Mouse (Mus musculus): ENCODE measurements at regions not wholly inside any gene's neighbourhood (a gene's known extent, or its start where the extent isn't known, plus 50 kb on each side); places are given as distances from the start of the nearest gene placed in this dataset.

- no peak for DNase-seq (ENCODE audit: low read depth, low spot score)
These were observed 591.5 kb upstream of the A1bg start for GRCm38 (mm10) chr15:61514324-61514723.

DNA sequence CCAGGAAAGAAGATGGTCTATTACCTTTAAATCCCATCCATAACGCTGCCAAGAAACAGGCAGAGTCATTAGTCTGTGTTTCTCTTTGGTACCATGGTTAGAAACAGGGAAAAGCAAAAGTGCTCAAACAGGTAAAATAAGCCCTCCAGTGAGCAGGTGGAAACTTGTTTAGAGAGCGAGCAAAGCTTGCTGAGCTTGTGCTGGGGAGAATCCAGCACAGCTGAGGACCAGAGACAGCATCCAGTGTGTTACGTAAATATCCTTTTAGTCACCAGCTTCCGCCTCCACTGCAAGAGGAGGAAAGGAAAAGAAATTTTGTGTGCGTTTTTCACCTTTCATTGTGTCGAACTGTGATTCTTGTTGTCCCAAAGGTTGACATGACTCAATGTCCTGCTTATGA, 586.0 kb upstream of the A1bg start:
- no peak for DNase-seq (ENCODE audit: low read depth, low spot score)

DNA sequence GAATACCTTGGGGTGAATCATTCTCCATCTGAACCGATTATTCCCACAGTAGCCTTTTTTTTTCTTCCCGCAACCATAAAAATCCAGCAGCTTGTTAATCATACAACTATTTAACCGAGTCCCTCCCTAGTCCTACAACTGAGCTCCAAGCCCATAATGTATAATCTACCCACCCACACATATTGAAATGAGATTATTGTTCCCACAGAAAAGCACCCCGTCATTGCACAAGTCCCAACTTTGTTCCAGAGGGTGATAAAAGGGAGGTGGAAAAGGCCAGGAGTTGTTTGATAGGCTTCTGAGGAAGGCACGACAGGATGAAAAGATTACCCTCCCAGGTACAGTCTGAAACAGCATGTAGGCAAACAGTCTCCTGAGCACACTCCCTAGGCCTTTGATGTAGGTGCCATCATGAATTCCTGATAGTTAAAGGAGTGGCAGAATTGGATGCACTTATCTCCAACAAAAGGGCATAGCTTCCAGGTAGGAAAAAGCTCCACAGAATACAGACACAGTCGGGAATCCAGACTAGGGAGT, 583.6 kb upstream of the A1bg start:
- no peak for DNase-seq (ENCODE audit: low read depth, low spot score)

GRCm38 (mm10) chr15:61503436-61503835, 580.6 kb upstream of the A1bg start:
- DNase-seq (ENCODE audit: low read depth, low spot score), result peak; percentile 10

DNA sequence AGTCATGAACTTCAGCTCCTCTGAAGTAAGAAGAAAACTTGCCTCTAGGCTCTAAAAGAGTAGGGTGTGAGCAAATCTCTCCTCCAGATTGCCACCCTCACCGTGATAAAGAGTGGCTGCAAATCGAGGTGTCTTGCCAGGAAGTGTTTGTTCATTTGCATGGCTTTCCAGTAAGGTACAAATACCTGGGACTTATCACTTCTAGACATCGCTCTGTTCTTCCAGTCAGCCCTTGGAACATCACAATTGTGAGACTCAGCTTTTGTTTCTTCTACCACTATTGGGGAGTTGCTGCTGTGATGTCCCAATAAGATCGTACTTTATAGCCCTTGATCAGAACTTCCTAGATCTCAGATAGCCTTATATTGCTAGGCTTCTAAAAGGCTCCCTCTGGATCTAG, 566.9 kb upstream of the A1bg start:
- DNase-seq (ENCODE audit: low read depth, low spot score), result no peak

GRCm38 (mm10) chr15:61481861-61482260, 559.0 kb upstream of the A1bg start:
- DNase-seq (ENCODE audit: low read depth, low spot score), result peak; percentile 78

DNA sequence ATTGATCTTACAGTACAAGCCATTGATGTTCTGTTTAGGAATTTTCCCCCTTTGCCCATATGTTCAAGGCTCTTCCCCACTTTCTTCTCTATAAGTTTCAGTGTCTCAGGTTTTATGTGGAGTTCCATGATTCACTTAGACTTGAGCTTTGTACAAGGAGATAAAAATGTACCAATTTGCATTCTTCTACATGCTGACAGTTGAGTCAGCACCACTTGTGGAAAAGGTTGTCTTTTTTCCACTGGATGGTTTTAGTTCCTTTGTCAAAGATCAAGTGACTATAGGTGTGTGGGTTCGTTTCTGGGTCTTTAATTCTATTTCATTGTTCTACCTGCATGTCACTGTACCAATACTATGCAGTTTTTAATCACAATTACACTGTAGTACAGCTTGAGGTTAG, 551.1 kb upstream of the A1bg start:
- DNase-seq (ENCODE audit: low read depth, low spot score), result no peak

DNA sequence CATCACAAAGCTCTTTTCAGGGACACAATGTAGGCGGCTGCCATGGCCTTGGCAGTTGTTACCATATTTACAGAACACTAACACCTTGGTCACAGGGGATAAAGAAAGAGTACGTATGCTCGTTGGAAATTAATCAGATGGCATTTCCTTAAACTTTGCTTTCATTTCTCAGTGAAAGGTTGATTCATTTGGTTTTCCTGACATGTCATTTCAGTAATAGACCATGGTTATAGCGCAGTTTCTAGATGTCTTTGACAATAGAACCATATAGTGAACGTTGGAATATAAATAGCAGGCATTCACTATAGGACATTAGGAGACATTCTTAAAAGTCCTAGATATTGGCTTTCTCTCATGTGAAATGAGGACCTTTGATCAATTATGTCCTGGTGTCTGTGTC, 532.2 kb upstream of the A1bg start:
- DNase-seq (ENCODE audit: low read depth, low spot score), result no peak

DNA sequence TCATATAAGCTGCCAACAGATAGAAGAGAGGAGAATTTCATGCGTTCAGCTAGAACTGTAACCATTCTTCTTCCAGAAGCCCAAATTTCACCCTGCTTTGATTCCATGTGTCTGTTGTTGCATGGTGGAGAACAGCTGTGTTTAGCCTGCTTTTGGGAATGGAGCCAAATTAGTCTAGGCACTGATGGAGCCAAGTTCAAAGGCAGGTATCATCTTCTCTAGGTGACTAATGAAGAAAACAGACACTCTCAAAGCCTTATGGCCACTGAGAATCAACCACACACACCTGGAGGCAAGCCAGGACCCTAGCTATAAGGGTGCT, 531.5 kb upstream of the A1bg start:
- DNase-seq (ENCODE audit: low read depth, low spot score), result no peak

DNA sequence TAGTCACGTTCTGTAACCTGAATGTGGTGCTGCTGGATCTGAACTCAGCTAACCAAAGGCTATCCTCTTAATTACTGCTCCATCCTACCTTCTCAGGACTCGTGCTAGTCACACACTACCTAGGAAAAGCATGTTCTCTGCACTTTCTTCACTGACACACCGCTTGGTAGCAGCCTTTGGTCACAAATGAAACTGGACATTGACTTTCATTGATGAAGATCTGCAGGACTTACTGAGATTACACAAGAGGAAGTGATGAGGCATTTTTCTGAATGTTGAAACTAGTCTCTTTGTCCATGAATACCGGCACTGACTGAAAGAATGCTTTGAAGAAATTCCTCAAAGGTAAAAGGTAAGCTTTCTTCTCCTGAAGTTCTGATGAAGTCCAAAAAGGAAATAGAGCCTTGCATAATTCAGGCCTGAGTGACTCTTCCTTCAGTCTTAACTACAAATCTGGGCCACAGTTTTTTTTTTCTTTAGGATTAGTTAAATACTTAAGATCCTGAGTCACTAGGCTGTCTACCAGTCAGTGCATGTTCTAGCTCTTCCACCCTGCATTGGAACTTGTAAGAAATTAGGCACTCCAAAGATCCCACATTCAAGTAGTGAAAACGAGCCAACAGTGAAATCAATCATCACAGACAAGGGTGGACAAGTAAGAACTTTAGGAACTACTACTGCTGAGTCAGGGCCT, 531.0 kb upstream of the A1bg start:
- DNase-seq (ENCODE audit: low read depth, low spot score), result no peak

- no peak for DNase-seq (ENCODE audit: low read depth, low spot score)
These were observed 527.4 kb upstream of the A1bg start for GRCm38 (mm10) chr15:61450217-61450616.

DNA sequence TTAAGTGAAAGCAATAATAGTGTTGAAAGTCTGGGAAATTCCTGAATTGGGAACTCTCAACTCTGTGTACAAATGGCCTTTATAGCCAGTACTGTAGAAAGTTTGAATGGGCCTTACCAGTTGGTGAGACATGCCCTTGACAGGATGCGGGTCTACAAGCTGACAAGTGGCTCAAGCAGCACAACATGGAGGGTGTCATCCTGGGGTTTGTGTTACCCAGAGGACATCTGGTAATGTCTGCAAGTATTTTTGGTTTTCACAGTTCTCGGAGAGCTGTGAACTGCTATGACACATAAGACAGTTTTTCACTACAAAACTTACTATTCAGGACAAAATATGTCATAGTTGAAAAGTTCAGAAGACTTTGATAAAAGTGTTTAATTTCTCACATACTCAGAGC, 525.7 kb upstream of the A1bg start:
- DNase-seq (ENCODE audit: low read depth, low spot score), result no peak

DNA sequence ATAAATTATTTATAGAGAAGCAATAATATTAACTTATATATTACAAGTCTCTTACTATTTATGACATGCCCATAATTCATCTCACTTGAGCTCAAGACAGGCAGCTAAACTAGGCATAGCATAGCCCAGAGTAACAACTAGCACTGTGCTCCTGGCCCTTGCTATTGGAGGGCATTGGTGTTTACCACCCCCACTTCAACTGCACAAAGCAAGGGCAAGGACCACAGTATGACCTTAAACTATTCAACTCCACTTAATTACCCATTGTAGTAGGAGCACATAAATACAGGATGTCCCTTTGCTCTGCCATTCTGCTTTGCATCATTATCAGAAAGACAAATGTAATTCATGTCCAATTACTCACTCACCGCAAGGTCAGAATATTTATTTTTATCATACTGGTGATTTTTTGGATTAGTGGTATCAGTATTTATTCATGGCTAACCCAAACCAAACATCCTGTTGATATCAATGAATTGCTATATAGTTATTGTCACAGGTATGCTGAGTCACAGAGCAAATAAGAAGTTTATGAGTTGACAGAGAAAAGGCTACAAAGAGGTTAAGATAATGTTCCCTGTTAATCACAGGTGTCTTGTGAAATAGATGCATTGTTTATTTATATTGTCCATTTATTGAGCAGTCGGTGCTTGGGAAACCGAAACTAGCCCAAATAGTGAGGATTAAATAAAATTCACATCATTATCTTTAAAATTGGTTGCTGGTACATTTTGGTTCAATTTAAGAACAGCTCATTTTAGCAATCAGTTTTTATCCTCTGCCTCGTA, 523.4 kb upstream of the A1bg start:
- no peak for DNase-seq (ENCODE audit: low read depth, low spot score)

- DNase-seq (ENCODE audit: low read depth, low spot score), result peak; percentile 55
These were observed 519.1 kb upstream of the A1bg start for GRCm38 (mm10) chr15:61441734-61442398.

DNA sequence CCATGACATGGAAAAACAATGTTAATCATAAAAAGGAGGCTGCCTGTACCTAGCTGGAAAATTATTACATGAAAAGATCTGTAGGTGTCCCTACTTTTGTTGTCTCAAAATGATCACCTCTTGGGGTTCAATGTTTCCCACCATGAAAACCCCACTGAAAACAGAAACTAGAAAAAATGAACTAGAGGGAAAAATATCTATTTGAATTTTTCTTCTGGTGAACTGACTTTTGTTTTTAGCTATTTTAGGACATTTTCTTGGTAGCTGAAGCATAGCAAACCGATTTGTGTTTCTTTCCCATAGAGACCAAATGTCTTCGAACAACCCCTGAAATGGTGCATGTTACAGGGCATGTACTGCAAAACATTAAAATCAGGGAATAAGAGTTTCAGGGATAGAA, 518.2 kb upstream of the A1bg start:
- no peak for DNase-seq (ENCODE audit: low read depth, low spot score)

DNA sequence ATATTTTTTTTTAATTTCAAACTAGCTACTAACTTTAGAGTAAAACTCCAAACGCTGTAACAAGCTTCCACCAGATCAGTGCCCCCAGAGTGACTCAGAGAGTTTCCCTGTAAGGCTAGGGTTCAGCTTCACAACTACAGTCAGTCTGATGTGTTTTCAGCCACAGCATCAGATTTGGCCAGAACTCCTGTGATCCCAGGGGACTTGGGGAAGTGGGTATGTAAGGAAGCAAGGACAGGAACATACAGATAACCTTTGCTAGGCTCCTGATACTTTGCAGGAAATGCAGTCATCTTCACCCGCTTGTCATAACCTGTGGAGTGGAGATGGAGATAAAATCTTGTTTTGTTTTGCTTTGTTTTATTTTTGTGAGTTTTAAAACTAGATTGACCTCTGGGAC, 517.5 kb upstream of the A1bg start:
- DNase-seq (ENCODE audit: low read depth, low spot score), result peak; percentile 51

DNA sequence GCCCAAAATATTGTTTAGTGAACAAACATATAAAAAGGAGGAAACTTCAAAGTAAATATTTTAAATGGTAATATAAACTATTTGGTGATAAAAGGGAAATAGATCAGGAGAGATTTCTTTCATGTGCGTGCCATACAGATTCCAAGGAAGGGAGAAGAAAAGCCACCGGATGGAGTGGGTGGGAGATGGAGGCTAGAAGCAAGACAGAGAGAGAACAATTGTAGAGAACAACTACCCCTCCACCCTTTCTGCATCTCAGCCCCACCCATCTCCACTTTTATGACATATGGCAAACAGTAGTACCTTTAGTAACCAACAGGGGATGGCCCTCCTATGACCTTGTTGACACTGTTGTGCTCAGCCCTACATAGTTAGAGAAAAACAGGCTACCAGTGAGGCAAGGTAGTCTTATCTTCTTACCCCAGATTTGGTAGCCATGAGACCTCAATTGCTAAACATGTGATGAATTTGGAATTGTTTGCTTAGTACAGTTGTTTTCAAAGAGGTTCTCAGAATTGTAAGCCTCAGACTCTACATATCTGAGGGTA, 516.9 kb upstream of the A1bg start:
- DNase-seq (ENCODE audit: low read depth, low spot score), result peak; percentile 84

GRCm38 (mm10) chr15:61428818-61429415, 506.1 kb upstream of the A1bg start:
- peak; percentile 52 for DNase-seq (ENCODE audit: low read depth, low spot score)

DNA sequence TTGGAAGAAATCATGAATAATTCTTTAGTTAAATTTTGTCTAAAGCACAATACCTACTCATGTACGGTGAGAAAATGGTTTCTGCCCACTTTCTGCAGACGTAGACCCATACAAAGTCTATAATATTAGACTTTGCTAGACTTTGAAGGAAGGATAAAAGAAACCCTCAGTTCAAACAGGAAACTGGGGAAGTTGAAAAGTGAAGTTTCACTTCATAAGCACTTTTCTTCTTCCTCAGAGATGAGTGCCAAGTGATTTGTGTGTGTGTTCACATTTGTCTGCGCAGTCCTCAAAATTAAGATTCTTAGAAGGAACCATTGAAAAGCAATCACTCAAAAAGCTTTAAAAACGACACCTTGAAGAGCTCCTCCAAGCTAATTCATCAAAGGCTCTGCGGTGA, 500.2 kb upstream of the A1bg start:
- DNase-seq (ENCODE audit: low read depth, low spot score), result peak; percentile 51

GRCm38 (mm10) chr15:61417506-61417905, 494.7 kb upstream of the A1bg start:
- DNase-seq (ENCODE audit: low read depth, low spot score), result no peak

DNA sequence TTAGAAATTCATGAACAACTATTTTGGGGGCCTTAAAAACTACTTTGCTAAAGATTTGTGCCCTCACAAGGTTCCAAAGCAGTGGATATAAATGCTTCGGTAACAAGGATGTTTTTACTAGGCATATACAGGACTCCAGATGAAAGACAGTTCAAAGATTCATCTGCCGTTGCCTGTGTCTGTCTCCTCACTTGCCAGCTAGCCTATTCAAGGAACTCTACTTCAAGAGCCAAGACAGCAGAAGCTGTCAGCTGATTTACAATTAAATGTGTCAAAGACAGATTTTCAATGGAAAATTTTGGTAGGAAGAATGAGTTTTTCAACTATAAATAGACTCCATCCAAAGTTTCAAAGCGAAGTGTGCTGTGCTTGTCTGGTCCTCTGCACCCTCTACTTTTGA, 494.0 kb upstream of the A1bg start:
- DNase-seq (ENCODE audit: low read depth, low spot score), result no peak

DNA sequence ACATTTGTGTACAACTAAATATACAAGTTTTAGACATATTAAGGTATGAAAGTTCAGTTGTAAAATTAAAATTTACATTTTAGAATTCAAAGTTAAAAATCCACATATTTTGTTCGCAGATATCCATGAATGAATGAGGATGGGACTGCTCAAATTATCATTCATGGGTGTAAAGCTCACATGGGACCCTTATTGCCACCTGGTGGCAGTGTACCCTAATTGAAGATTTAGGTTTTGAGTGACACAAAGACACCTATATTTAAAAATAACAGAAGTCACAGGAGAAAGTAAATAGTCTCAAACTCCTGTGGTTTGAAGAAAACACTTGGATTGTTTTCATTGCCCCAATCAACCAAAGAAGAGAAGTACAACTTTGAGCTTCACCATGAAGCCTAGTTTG, 492.8 kb upstream of the A1bg start:
- peak; percentile 72 for DNase-seq (ENCODE audit: low read depth, low spot score)

Measured in CD4-positive, CD25-positive, alpha-beta regulatory T cell, adult 2 months (primary cell).